Mouse (Mus musculus) kidney, postnatal 36 days (tissue): ENCODE results near the gene Lrmp.
"Not testable (repeated sequence)": the region's sequence is repeated elsewhere in the genome, so short reads cannot be mapped to it uniquely, and the experiment has no call there.

Experiments used
- DNase-seq, 2 experiments: peaks; one replicate each; pipeline ENCODE4 v3.0.0; 2021 to 2022; ENCODE audit warnings: mixed read lengths in 2 of 2

Lrmp gene

DNA sequence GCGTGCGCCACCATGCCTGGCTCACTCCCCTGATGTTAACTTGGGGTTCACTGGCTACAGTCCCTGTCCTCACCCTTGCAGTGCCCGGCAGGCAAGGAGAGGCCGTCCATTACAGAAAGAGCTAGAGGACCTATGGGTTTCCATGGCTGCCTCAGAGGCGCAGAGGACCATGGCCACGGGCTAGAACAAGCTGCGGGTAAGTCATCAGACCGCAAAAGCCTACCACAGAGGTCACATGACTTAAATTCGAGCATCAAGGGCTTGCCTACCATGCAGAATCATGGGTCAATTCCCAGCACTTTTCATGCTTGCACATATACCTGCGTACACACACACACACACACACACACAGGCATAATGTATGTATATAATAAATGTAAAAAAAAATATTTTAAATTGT lies 10.0 kb upstream of the Lrmp start:
- DNase-seq = no peak

DNA sequence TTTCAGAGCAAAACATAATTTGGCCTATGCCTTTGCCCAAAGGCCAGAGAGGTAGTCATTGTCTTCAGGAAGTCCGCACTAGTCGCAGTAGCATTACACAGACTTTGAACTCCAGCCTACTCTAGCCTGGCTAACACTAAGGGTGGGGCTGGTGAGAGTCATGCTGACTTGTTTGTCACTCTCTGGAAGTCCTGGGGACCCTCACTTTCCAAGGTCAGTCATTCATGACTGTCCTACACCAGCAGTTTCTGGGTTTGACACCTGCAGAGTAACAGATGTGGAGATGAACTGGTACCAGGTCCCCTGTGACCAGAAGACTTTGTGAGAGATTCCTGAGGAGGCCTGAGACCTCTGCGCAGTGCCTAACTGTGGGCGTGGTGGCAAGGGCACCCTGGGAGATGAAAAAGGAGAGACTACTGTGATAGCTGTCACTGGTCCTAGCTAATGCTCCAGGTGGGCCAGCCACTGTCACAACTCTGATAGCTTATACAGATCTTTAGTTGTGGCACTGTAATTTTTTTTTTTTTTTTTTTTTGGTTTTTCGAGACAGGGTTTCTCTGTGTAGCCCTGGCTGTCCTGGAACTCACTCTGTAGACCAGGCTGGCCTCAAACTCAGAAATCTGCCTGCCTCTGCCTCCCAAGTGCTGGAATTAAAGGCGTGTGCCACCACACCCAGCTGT lies 9.2 kb upstream of the Lrmp start:
- DNase-seq = no peak

DNA sequence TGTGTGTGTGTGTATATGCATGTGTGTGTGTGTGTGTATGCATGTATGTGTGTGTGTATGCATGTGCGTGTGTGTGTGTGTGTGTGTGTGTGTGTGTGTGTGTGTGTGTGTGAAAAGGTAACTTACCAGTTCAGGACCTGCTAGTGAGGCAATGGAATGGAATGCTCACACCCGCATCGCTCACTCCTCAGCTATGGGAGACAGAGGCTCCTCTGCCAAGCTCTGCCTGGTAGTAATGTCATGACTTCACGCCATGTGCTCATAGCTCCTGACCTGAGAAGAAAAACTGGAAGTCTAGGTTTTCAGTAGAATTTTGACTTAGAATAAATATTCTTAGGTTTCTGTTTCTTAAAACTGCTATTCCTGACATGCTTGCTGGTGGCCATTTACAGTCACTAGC lies 4.7 kb upstream of the Lrmp start:
- DNase-seq = no peak

DNA sequence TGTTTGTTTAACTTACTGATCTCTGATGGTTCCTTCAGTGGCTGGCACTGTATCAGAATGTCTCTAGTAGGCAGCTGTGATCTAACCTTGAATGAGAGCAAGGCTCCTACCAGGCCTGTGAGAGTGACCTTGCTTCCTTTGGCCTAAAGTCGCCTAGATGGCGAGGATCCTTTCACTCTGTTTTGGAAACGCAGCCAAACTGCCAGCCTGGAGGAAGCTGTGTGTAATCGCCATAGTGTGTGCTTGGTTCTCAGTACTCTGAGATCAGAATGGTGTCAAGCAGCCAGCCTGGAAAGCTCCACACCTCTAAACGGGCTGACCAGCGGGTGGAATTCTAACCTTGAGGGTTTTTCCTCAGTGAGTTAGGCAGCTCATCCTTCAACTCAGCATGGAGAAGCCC lies 2.6 kb upstream of the Lrmp start:
- DNase-seq = no peak

DNA sequence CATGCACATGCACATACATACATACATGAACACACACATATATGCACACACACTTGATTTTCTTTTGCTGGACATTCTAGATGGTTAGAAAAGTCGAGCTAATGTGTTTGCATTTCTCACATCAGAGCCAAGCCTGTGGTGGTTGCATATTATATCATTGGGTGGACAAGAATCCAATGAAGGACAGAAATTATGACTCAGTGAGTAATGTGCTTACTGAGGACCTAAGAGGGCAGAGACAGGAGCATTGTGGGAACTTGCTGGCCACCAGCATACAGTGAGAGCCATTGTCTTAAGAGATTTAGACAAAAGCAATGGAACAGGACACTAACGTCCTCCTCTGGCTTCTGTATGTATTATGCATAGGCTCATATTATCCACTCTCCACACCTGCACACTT lies 892 bp upstream of the Lrmp start:
- no peak for DNase-seq

DNA sequence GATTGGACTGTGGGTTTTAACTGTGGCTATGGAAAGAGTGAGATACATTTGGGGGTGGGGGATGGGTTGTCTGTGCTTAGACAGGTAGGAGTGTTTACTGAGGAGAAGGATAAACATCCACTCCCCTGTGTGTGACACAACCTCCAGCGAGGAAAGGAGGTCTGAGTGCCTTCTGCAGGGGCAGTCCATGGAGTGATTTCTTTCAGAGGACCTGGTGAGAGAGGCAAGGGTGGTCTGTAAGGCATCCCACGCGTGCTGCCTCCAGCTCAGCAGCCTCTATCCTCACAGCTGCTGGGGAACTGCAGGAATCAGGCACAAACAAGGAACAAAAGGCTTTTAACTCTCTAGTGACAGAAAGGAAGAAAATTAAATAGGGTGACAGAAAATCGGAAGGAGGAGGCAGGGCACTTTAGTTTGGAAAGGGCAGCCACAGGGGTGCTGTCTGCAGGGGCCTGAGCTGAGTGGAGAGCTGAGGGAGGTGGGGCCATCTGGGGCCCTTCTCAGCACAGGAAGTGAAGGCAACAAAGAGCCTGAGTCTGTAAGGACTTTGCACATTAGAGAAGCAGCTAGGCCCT lies 732 bp downstream of the Lrmp start:
- DNase-seq = no peak

DNA sequence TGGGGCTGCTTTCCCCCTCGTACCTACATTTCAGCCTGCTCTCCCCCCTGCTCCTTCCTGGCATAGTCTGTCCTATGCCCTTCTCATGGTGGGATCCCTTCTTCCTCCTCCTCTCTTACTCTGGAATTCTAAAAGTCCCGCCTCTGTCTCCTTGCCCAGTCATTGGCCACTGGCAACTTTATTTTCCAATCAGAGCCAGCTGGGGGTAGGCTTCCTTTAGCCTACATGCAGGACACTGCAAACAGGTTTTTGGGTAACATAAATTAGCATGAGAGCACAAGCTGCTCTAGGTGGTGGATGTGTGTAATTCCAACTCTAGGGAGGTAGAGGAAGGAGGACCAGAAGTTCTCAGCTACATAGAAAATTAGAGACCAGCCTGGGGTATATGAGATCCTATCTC lies 4.6 kb downstream of the Lrmp start:
- DNase-seq = no peak

DNA sequence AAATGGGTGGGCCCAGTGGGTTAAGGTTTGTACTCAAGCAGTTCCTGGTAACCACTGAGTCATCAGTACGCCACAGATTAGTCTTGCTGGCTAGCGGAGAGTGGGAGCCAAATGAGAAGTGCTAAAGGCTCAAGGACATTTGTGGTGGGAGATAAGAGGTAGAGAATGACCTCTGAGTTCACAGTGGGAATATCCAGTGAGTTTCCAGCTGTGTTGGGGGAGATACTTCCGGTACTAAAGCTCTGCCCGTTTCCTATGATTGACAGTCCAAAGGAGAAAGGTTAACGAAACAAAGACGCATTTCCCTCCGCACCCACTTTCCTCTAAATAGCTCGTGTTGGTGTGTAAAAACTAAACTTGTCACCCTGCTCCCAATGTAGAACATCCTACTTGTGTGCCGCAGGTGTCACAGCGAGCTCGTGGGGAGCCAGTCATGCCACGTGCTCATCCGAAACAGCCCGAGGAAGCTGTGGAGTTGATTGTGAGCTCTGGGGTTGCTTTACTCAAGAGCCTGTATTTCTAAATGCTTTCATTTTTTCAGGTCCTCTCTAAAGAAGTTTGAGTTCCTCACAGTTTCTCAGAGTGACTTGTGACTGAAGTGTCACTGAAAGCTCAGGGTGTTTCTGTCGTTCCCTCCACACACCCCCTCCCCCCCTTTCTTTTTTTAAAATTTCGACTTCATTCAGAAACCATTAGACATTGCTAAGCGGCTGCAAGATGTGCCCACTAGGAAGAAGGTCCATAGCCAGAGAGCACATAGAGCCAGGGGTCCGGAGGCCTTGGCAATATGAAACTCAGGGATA lies 5.5 kb downstream of the Lrmp start:
- peak in 1 of 2 experiments; percentile 12 for DNase-seq

DNA sequence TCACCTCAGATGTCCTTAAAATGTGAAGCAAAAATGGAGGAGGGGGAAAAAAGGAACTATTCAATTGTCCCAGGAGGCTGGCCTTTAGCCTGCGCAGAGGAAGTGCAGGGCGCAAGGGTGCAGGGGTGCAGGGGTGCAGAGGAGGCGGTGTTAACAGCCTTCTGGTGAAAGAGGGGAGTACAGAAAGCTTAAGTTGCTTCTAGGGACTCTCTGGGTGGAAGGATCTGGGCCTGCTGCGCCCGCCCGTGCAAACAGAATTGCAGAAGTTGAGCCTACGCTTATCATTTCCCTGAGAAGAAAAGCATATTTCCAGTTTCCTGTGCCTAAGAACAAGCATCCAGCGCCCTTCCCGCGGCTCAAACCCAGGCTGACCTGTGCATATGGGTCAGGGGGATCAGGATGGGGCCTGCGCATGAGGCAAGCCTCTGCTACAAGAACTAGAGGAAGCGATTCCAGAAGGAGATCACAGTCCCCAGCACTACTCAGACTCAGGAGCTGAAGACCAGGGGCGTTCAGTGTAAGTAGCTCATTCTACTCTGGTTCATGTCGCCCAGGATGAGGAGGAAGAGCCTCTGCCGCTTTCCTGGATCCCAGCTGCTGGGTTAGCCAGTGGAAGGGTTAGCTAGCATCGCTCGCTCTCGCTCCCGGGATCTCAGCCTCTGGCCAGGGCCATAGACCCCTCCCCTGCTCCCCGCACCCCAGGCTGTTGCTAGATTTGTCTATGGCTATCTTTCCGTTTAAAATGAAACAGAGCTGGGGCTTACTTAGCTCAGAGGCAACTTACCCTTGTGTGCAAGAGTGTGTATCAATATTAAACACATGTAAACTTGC lies 6.4 kb downstream of the Lrmp start:
- no peak for DNase-seq

DNA sequence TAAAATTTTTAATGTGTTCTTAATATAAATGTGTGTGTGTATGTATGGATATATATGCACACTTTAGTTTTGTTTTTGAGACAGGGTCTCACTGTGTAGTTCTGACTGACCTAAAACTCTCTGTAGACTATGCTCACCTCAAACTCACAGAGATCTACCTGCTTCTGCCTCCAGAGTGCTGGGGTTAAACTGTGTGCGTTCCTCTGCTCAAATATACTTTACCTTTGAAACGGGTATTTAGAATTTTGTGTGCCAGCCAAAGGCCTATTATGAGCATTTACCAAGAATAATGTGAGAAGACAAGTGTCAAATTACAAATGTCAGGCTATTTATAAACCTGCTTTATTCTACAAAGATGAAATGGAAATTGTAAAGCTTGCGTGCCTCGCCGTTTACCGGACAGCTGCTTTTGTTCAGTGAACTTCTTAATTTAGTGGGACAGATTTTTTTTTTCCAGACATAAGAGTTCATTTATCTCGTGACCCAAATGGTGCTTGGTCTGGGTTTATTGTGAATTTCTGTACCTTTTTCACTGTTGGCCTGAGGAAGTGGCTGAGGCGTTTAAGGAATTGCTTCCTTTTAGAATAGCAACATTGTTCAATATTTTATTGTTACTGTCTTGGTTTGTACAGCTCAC lies 7.1 kb downstream of the Lrmp start:
- no peak for DNase-seq

DNA sequence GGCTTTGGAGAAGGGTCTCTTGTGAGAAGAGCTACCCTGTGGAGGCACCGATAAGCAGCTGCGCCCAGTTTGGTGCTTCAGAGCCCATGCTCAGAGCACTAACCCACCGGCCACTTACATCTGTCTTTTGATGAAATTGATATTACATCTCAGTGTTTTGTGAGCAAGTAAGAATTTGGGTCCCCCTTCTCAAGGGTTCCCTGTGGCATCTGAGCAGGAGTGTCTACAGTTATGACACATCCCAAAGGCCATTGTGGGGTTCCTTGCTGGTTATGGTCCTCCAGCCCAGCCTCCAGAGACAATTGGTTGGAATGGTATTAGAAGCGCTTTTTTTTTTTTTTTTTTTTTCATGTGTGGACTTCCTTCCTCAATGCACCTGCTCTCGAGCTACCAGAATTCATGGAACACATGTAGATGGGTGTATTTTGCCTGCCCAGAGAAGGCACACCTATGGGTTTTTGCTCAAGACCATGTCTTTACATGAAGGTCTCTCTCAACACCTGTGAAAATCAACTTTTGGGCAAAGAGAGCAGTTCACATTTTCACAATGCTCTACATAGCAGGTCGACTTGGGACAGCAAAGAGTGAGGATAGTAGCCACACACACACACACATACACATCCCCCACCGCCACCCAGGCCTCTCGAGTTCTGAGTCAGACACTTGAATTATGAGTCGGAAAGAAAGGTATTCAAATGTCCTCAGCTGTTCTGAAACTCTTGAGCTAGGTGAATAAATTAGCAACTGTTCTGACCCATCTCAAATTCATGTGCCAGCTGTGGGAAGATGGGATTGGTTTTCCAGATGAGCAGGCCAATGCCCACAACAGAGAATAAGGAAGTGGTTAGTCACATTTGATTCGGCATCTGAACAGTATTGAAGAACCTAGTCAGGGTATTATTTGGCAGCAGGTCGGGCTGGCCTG lies 7.9 kb downstream of the Lrmp start:
- no peak for DNase-seq

DNA sequence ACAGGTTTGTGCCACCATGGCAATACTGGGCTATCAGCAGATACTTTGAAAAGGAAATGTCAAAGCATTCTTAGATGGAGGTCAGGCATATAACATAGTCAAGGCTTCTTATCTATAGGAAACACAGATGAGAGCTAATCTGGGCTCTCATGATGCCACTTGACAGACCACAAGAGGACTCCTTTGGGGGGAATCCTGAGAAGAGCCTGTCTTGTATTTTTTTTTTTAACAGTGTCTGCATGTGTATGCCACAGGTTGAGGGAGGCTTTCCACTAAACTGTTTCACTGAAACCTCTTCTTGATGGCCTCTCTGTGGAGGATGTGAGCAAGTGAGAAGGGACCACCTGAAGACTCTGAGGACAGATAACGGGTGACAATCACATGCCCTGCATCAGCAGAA lies 9.2 kb downstream of the Lrmp start:
- no peak for DNase-seq

DNA sequence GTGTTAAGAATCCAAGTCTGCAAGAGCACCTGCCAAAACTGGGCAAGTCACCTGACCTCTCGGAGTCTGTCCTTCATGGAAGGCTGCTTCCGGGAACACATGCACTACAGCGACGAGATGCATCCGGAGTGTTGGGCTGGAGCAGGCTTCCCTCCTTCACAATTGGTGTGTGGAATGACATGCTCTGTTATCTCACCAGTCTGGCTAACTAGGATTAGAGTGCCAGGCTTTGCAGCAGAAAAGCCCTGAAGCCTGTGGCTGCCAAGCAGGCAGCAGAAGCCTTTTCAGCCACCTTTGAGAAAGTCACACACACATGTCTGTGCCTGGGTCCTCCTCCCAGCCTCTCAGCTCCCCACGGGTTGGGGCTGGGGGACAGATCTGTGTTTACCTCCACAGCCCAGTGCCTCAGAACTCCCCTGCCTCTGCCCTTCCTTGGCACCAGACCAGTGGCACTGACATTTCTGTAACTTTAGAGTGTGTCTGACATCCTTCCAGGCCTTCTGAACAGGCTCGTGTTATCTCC lies 10.2 kb downstream of the Lrmp start:
- DNase-seq = peak; percentile 59 to 72

DNA sequence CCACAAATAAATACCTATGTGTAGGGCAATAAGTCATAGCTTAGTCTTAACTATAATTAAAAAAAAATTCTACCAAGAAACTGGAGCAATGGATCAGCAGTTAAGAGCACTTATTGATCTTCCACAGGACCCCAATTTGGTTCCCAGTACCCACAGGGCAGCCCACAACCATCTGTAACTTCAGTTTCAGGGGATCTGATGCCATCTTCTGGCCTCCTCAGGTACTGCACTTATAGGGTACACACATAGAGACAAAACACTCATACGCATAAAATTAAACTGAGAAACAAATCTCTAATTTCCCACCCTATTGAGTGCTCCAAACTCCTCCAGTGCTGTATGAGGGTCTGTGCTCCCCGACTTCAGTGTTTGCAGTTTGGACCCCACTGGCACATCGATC lies 12.2 kb downstream of the Lrmp start:
- DNase-seq = no peak

DNA sequence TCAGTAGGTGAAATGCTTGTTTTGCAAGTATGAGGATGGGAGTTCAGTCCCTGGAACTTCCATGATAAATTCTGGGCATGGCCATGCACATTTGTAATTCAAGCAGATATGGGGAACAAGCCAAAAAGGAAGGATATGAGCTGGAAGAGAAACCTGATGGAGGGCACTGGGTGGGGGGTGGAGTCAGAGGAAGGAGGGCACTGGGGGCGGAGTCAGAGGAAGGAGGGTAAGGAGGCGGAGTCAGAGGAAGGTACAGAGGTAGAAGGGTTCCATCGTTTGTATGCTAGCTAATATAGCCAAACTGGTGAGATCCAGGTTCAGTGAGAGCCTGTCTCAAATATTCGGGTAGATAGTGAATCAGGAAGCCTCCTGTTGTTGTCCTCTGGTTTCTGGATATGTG lies 14.1 kb downstream of the Lrmp start:
- no peak for DNase-seq

DNA sequence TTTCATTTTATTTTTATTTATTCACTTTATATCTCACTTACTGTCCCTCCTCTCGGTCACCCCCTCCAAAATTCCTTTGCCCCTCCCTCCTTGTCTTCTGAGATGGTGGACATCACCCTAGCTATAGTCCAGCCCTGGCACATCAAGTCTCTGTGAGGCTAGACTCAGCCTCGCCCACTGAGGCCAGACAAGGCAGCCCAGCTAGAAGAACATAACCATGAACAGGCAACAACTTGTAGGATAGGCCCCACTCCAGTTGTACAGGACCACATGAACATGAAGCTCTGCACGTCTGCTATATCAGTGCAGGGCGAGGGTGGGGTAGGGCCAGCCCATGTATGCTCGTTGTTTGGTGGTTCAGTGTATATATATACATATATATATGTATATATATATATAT lies 16.5 kb downstream of the Lrmp start:
- no peak for DNase-seq

DNA sequence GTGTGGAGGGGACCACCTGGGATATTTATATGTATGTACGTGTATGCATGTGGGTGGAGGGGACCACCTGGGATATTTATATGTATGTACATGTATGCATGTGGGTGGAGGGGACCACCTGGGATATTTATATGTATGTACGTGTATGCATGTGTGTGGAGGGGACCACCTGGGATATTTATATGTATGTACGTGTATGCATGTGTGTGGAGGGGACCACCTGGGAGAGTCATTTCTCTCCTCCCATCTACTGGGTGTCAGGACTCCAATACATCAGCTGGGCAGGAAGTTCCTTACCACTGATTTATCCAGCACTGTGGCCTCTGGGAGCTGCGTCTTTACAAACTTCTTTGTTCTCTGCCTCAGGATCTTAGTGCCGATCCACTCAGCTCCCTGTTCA lies 17.5 kb downstream of the Lrmp start:
- DNase-seq = not testable (repeated sequence)

DNA sequence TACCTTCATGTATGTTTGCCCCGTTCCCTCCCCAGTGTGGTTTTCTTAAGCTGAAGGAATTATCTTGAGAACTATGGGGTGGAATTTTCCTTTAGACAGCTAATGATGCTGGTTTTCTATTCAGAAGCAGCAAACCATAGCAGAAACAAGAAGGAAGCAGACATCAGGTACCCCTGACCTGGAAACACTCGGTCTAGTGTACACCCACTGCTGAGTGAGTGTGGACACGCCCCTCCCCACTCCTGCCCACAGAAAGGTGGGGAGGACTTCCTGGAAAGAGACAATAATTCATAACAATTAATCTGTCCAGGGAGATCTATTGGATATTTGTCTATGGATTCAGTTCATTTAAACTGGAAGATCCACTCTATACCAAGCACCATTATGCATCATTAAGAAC lies 19.8 kb downstream of the Lrmp start:
- no peak for DNase-seq

DNA sequence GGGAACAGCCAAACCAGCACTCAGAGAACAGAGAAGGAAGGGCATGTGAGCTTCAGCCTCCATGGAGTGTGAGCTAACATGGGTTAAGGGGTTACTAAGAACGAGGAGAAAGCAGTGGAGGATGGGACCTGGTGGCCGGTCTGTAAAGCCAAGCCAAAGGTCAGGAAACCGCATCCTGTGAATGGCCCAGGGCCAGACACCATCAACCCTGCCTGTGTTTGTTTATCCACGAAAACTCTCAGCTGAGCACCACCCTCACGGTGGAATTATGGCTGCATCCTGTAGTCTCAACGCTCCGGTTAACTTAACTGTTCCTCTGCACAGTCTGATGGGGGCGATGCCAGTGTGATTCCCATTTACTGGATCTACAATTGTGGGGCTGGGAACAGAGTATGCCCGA lies 20.4 kb downstream of the Lrmp start:
- DNase-seq = peak in 1 of 2 experiments; percentile 36

DNA sequence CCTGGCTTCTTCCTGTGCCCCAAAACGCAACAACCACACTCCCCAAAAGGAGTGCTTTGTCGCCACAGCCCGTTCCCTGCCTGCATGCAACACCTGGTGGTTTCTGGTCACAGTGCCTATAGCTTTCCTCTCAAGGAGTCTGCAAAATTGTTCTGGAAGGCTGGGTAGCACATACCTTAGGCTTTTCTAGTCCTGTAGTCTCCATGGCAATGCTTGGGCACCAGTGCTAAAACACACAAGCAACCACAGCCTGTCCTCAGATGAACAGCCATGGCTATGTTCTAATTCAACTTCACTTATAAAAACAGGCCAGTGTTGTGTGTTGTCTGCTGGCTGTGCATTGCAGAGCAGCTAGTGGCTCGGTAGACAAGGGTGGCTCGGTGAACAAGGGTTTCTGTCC lies 21.4 kb downstream of the Lrmp start:
- DNase-seq = no peak

DNA sequence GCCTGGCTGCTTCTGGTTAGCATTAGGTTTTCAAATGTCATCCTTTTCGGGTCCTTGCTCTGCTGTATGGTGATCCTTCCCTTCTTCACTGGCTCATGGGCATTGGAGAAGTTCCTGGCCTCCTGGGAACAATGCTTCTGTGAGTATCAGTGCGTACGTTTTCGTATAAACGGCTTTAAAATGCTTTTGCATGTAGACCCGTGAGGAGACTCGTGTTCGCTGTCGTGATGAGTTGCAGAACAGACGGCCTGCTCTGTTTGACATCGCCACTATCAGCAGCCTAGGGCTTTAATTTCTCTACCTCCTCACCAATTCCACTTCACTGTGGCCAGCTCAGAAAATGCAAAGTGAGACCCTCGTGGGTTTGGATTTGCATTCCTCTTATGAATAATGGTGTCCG lies 23.8 kb downstream of the Lrmp start:
- DNase-seq = no peak
